Mouse (Mus musculus): ENCODE measurements around the gene Calhm4. TPM values are rescaled to one million over a fixed set of nuclear protein-coding genes. Genes with fewer than 3 reads are reported as not detected.

Calhm4 gene
- not detected for total RNA-seq (2021)

DNA sequence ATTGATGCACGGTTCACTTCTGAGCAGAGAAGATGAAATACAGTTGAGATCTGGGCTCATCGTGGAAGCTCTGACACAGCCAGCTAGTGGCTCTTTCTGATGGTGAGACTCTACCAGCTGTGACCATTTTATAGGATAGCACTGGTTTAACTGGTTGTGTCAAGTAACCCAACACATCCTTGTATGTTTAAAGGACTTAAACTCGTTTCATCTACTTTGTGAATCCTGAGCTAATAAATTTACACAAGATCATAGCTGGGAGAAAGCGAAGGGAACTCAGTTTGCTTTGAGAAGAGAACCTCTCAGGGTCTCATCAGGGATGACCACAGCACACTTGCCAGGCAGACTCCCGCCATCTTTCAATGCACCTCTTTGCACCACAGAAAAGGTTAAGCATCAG lies at the start of gene Calhm4:
Gene Calhm4 (minus strand): TSS at position 101 of the 400 bp plus-strand sequence.
- DNase-seq (ENCODE audit: low spot score in 2 of 2): no peak
- intact Hi-C loops (cut with DNase I): no loop called here

DNA sequence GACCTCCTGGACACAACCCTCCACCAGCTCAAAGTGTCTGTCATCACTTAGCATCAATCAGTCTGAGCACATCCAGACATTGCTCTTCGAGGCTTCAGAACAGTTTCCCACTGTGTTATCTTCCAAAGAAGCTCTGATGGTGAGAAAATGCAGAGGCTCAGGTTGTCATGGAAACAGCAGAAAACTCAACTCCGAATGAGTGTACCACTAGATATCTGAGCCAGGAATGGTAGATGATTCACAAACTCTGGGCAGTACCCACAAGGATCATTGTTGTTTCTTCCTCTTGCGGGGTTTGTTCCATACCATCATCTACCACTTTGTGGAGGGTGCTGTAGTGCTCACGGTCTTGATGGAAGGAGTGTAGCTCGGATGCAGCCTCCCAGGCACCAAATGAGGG lies 47.8 kb upstream of the Calhm4 start:
- intact Hi-C loops (cut with DNase I): no loop called here
- peak; percentile 61 to 91 for DNase-seq (ENCODE audit: low spot score in 2 of 2)

DNA sequence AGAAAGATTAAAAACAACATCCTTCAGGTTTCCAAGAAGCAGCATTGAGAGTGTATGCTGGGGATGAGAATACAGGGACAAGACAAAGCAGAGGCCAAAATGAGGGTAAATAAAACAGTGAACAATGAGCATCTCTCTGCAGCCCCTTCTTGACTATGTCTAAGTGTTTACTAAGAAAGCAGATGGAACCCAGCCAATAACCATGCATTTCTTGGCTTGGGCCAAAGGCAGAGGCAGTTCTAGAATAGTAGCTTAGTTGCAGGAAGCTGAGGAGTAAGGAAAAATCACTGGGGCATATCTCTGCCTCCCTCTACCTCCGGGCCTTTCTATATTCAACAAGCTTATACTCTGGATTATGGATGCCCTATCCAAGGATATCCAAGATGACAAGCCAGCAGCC lies 46.4 kb upstream of the Calhm4 start:
- DNase-seq (ENCODE audit: low spot score in 2 of 2): no peak
- intact Hi-C loops (cut with DNase I): no loop called here

DNA sequence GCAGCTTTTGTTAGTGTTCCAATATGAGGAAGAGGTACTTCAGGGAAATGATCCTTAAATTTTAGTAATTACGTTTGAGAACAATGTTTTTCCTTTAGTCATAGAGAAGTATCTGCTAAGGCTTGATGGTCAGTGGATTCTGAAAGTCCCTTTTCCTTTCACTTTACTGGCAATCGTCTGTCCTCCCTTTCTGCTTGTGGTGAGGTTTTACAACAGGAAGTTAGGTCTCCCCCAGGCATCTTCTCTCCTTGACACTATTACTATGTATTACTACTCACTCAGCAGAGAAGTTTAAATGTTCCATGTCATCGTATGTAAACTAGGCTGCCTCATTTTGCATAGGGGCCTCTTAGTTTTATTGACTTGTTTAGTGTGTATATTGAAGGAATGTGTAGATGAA lies 45.4 kb upstream of the Calhm4 start:
- intact Hi-C loops (cut with DNase I): no loop called here
- no peak for DNase-seq (ENCODE audit: low spot score in 2 of 2)

DNA sequence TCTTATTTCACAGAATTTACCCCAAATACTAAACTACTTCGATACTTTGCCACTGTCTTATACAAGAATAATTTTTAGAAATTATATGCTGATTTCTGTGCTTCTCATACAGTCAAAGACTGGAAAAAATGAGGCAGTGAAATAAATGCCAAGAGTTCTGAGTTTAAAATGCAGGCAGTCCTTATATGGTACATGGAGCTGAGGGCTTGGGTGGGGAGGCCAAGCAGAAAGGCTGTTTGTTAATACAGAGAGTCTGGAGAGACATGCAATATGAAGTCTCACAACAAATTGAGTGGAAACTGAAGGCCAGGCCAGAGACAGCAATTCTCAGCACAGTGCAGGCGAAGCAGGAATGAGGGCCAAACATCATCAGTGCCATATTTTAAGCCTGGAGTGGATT lies 44.4 kb upstream of the Calhm4 start:
- DNase-seq (ENCODE audit: low spot score in 2 of 2): no peak
- intact Hi-C loops (cut with DNase I): no loop called here

DNA sequence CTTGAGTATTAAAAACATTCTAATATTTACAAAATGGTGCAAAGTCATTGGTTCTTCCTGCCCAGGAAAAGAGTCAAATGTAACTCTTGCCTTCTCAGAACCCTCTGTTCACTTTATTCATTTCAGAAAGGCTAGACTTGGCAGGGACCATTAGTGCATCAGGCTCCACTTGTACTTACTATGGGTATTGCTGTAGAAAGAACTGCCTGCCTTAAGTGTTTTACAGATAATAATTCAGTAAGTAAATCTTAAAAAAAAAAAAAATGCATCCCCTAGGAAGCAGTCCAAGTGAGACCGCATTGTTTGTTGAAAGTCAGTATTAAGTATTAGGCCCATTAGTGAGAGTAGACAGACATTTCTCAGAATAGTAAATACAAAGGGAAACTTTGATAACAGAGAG lies 42.4 kb upstream of the Calhm4 start:
- no peak for DNase-seq (ENCODE audit: low spot score in 2 of 2)
- intact Hi-C loops (cut with DNase I): no loop called here

DNA sequence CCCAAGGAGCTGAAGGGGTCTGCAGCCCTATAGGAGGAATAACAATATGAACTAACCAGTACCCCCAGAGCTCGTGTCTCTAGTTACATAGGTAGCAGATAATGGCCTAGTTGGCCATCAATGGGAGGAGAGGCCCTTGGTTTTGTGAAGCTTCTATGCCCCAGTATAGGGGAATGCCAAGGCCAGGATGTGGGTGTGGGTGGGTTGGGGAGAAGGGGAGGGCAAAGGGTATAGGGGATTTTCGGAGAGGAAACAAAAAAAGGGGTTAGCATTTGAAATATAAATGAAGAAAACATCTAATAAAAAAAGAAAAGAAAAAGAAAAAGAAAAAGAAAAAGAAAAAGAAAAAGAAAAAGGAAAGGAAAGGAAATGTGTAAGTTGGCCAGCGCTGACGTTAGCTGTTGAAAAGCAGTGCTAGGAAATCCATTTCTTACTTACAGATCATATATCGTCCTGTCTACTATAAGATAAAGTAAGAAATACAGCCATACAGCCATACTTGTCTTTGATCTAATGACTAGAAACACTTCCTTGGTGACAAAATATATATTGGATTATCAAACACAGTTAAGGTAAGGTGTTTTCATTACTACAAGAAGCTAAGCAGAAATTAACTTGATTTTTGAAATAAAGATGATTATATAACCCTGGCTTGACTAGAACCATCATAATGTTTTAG lies 30.6 kb upstream of the Calhm4 start:
- no peak for DNase-seq (ENCODE audit: low spot score in 2 of 2)
- intact Hi-C loops (cut with DNase I): no loop called here

DNA sequence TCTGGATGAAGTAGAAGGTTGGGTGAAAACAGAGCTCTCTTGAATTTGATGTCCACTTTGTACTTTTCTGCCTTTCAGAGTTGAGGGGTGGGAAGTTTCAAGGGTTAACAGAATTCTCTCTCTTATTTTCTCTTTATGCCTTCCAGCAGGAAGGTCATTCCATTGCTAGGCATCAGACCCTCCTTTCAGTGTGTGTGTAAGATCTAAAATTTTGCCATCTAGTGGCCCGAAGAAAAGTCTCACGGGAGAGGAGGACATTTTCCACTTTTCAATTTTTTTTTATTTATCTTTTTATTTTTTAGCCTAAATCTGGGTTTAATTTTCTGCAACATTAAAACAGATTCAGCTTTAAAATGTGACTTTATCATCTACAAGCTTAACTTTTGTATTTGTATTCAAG lies 27.5 kb upstream of the Calhm4 start:
- intact Hi-C loops (cut with DNase I): no loop called here
- DNase-seq (ENCODE audit: low spot score in 2 of 2): no peak

DNA sequence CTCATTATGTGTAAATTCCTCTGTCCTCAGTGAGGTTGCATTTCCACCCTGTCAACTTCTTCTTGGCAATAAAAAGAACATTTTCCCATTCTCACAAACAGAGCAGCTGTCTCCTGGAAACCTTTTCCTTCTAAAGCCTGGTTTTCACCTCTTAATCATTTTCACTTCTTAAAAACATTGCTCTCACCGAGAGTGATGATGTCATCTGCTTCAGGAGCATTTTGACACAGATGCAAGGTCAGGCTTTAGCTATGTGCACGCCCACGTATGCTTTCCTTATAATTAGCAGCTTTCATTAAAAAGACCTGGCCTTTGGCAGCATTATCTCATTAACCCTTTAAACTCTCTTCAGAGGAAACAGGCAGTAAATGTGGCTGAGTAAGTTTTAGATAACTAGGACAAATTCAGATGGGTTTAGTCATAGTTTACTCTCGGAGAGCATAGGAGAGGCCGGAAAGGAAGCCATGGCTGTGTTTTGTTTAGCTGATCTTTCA lies 26.9 kb upstream of the Calhm4 start:
- intact Hi-C loops (cut with DNase I): no loop called here
- DNase-seq (ENCODE audit: low spot score in 2 of 2): no peak

DNA sequence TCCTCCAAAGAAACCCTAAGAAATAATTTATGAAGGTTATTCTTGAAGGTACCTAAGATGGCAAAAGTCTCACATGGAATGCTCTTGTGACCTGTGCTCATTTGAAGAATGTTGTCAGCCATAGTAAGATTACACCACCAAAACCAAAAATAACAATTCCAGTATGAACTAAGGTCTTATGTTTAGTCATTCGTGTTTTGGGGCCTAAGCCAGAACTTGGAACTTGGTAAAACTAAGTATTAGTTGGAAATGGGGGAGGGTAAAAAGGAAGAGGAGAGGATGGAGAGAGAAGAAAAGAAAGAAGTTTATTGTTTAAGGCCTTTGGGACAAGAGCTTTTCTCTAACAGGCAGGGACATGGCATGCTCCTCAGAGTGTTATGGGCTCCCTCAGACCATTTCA lies 25.5 kb upstream of the Calhm4 start:
- intact Hi-C loops (cut with DNase I): no loop called here
- no peak for DNase-seq (ENCODE audit: low spot score in 2 of 2)

DNA sequence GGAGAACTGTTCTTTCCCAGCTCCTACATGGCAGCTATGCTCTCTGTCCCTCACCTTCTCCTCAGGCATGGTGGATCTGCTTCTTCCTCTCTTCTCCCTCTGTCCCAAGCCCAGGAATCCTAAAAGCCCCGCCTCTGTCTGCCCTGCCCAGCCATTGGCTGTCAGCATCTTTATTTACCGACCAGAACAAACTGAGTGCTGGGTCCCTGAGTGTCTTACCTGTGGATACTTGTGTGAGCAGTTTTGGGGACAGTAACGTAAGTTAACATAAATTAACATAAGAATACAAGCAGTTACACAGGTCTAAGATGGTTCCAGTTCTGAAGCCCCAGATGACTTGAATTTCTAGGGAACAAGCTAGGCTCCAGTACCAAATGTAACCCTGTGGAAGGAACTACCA lies 22.5 kb upstream of the Calhm4 start:
- intact Hi-C loops (cut with DNase I): no loop called here
- DNase-seq (ENCODE audit: low spot score in 2 of 2): no peak

DNA sequence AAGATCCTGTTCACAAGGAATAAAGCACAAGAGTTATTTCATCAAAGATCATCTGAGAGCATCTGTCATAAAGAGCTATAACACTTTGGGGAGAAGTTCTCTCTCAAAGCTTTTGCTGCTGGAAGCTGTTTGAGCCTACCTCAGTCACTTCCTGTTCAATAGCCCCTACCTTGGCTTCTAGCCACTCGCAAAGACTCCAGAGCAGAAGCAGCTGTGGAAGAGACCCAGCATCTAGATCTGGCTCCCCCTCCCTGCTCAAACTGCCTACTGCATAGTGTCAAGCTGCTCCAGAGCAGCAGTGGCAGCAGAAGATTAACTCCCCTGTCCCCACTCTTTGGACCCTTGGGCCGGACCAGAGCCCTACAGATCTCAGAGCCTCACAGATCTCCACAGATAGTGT lies 9.9 kb upstream of the Calhm4 start:
- intact Hi-C loops (cut with DNase I): no loop called here
- DNase-seq (ENCODE audit: low spot score in 2 of 2): no peak

DNA sequence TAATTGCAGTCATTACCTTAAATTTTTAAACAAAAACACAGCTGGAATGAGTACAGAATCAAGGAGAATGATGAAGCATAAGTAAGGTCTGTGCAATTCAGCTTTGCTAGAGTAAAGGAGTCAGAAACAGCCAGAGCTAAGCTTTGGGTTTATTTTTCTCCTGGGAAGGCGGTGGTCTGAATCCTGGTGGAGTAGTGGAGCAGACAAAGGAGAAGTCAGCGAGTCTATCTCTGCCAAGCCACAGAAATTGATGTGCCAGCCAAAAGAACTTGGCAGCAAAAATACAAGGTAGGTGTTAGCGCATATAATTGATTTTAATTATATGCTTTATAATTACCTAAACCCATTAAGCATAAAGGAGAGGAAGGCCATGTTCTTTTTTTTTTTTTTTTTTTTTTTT lies 6.7 kb downstream of the Calhm4 start, which contains the start of gene Trappc3l:
Gene Trappc3l (plus strand): TSS at position 197 of the 400 bp plus-strand sequence.
- DNase-seq (ENCODE audit: low spot score in 2 of 2): no peak
- intact Hi-C loops (cut with DNase I): loop anchor here (5.0 kb wide), 1 partner anchor 60 kb away; the partner anchor contains the start of gene Calhm5

DNA sequence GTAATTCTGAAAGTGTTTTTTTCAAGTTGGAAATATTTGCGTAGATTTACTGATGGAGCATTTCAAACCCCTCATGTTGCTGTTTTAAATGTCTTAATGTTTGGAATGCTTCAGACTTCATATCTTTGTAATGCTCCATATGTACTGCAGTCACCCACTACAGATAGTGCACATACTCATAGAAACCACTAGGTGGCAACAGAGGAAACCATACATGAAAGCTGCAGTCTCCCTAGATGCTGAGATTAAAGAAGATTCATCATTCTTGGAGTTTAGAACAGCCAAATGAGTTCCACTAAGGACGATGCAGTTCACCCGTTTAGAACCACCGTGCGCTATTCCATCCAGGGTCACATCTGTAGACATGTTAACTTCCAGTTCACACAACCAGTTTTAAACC lies 7.5 kb downstream of the Calhm4 start:
- DNase-seq (ENCODE audit: low spot score in 2 of 2): peak in 1 of 2 experiments; percentile 61
- intact Hi-C loops (cut with DNase I): loop anchor here (1.0 to 5.0 kb wide), 3 partner anchors 61 to 292 kb away; partner anchors contain the start of gene Calhm5

DNA sequence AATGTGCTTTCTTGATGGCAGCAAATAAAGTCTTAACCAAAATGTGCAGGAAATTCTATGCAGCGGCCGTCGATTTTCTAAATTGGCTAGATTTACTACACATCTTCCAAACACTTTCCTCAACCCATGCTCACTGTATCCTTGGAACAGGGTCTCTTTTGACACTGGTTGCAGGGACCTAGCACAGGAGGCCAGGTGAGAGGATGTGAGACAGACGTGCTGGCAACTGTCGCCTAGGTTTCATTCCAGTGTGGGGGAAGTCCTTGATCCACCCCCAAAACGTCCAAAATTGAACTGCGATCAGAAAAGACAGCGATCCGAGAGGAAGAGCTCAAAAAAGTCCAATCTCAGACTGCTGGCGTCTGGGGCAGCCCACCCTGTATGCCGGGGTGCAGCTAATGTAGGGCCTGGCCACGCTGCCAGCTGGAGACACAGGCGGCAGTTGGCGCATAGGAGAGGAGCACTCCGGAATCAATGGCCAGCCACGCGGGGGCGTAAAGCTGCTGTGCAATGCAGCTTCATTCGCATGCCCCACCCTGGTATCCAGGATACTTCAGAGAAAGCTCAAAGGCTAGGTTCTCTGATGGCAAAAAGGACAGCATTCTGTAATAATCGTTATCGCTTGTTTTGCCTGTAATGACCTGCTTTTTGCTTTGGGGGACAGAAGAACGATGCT lies 10.3 kb downstream of the Calhm4 start:
- DNase-seq (ENCODE audit: low spot score in 2 of 2): peak; percentile 71 to 79
- intact Hi-C loops (cut with DNase I): no loop called here

DNA sequence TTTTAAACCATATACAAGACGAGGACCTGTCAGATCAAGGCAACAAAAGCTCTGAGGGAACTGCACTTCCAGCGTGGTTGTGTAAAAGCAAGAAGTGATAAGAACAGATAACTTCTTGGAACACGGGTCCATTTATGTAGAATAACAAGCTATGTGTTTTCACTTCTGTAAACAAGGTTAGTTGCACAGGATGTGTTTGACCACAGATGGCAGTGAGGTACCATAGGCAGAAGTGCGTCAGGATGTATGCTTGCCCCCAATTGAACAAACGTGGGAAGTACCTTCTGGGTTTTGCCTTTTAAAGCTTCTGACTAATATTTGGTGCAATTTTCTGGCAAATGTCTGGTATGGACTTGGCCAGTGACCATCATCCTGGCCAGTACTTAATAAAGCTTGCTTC lies 13.8 kb downstream of the Calhm4 start:
- intact Hi-C loops (cut with DNase I): no loop called here
- DNase-seq (ENCODE audit: low spot score in 2 of 2): no peak

DNA sequence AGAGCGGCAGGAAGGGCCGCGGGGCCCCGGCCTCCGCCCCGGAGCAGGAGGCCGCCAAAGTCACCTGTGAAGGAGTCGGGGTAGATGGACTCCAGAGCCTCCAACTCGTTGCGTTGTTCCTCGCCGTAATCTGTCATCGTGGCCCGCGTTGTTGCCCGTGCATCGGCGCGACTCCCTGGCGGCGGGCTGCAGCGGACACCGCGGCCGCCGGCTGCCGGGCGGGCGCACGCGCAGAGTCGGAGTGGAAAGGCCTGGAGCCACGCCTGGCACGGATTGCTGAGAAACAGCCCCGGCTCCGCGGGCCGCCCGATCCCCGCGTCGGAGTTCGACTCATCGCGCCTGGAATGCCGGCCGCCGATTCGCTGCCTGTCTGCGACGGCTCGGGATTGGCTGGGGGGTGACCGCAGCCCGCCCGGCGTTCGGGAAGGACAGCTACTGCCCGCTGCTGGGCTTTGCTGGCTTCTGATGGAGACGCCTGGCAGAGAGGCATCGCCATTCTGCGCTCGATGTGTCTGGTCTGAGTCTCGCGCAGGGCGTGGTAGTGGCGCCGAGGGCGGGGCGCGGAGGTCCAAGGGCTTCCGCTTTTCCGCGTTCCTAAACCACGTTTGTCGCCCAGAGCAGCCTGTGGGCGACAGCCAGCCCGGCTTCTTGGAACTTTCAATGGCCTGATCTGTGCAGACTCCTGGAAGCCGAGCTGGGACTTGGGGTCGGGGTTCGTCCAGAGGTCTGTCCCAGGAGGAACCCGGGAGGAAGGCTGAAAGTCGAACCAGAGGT lies 24.6 kb downstream of the Calhm4 start, which contains the start of gene Rwdd1:
Gene Rwdd1 (minus strand): TSS at position 323 of the 774 bp plus-strand sequence.
- peak; percentile 98 to 99 for DNase-seq (ENCODE audit: low spot score in 2 of 2)
- intact Hi-C loops (cut with DNase I): loop anchor here (1.0 to 5.0 kb wide), 3 partner anchors 188 to 278 kb away; partner anchors contain the start of genes Dse, Tspyl1 and Tspyl4

DNA sequence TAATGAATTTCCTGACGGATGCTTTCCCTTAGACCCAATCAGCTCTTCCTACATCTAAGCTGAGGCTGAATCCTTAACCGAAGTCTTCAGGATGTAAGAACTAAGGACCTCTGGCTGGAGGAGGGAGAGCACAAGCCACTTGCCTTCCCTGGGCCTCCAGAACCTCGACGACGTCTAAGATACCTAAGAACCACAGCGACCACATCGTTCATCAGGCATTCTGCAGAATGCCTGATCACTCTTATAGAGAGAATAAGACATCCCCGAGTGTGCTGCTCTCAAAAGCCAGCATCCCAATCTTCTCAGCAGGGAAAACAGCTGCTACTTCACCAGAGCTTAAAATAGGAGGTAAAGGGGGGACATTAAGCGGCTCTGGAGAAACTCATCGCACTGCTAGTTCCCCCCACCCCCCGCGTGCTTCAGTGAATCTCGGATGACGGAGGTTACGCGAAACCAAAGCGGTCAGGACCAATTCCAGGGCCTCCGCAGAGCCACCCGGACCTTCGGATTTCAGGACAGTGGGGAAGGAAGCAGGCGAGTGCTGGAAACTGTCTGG lies 25.3 kb downstream of the Calhm4 start:
- intact Hi-C loops (cut with DNase I): loop anchor here (1.0 to 5.0 kb wide), 3 partner anchors 188 to 278 kb away; partner anchors contain the start of genes Dse, Tspyl1 and Tspyl4
- peak in 1 of 2 experiments; percentile 27 for DNase-seq (ENCODE audit: low spot score in 2 of 2)

DNA sequence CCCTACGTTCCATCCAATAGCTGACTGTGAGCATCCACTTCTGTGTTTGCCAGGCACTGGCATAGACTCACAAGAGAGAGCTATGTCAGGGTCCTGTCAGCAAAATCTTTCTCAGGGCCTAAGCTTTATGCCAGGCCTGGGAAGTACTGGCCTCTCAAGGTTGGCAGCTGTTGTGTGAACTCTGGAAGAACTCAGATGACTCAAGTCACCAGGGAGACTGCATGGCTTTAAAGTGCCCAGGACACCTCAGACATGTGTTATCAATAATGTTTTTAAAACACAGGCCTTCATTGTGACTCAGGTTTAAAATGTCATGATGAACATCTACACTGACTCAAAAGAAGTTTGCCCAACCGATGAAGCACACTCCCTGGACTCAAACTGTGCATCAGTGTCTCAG lies 30.9 kb downstream of the Calhm4 start:
- no peak for DNase-seq (ENCODE audit: low spot score in 2 of 2)
- intact Hi-C loops (cut with DNase I): no loop called here

DNA sequence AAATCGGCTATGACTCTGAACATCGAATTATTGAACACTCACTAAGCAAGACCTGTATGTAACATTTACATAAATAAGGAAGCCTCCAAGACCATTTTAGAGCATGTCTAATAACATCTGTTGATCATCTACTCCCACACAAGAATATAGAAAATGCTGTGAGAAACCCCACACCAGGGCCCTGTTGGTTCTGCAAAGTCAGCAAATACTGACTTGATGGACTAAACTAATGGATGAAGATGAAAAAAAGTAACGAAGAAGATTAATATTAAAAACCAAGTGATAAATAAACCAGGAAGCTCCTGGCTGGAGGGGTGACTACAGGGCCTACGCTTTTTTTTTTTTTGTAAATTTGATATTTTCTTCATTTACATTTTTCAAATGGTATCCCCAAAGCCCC lies 31.5 kb downstream of the Calhm4 start:
- intact Hi-C loops (cut with DNase I): no loop called here
- DNase-seq (ENCODE audit: low spot score in 2 of 2): no peak
